ENCODE assay signal across 17 mouse cellular contexts in genomic region chr1:64521734-64522133, GRCm38 (mm10). TPM values are rescaled to one million over a fixed set of nuclear protein-coding genes. Genes with fewer than 3 reads are reported as not detected.
DNase-seq lines count a peak whose midpoint lies in the region; ATAC-seq lines count a peak whose summit lies in the region.
"Had no signal": no experiment of that assay in that cellular context is flagged by ENCODE, and none has a peak within 500 bp of the region (broad histone marks: within the 10 kb centered on the region; RNA-seq: fewer than 3 reads in every experiment).

No protein-coding gene starts in this region.

- peak; percentile 29; the same call in 1 of the 2 replicates for ATAC-seq in frontal cortex, adult (ENCODE audit: low TSS enrichment)
- no peak for ATAC-seq in heart, embryonic 16.5 days (replicated peaks; ENCODE audit: extremely low read depth, insufficient read depth, low FRiP score)
- ATAC-seq in erythroblast, adult 5-6 weeks (replicated peaks; ENCODE audit: low FRiP score, poor library complexity, severe bottlenecking) = no peak
- no peak for ATAC-seq in kidney, embryonic 16.5 days (ENCODE audit: low FRiP score, low TSS enrichment)
- ATAC-seq: forebrain, embryonic 14.5 days; midbrain, embryonic 16.5 days had no signal

- WGBS in heart, embryonic 16.5 days = 43% methylated on average over 3 of the region's 3 CpGs
- whole genome bisulfite sequencing in kidney, embryonic 16.5 days = 51% methylated on average over 3 of the region's 3 CpGs

- H3K4me3 ChIP-seq in heart, embryonic 16.5 days (ENCODE audit: low read length) = no peak overlapping the region
- no peak overlapping the region for H3K4me3 ChIP-seq in kidney, embryonic 16.5 days (ENCODE audit: low read length)
- H3K4me3 ChIP-seq: erythroblast, embryonic 14.5 days had no signal

- H3K4me1 ChIP-seq in heart, embryonic 16.5 days (ENCODE audit: control insufficient read depth, insufficient read depth, low read length) = peaks cover 25% of the 10 kb centered on the region
- no peaks in the 10 kb centered on the region for H3K4me1 ChIP-seq in kidney, embryonic 16.5 days (ENCODE audit: insufficient read depth, low read length)

- no peaks in the 10 kb centered on the region for H3K27me3 ChIP-seq in heart, embryonic 16.5 days (ENCODE audit: control insufficient read depth, insufficient read depth, low read length)
- H3K27me3 ChIP-seq in kidney, embryonic 16.5 days (ENCODE audit: insufficient read depth, low read length) = no peaks in the 10 kb centered on the region

- H3K9ac ChIP-seq in heart, embryonic 16.5 days (ENCODE audit: low read length) = no peak overlapping the region
- H3K9ac ChIP-seq in kidney, embryonic 16.5 days (replicated peaks; ENCODE audit: low read length) = no peak overlapping the region

- peak overlapping the region; percentile 88 for H3K27ac ChIP-seq in heart, embryonic 16.5 days (ENCODE audit: low read length)
- no peak overlapping the region for H3K27ac ChIP-seq in kidney, embryonic 16.5 days (ENCODE audit: low read length)

- DNase-seq in frontal cortex, adult 2 months (ENCODE audit: extremely low spot score in 1 of 2, low spot score in 1 of 2) = no peak
- DNase-seq in heart, adult 8-10 months (ENCODE audit: low spot score) = no peak
- DNase-seq in NIH3T3 (ENCODE audit: low read depth) = peak; percentile 48
- DNase-seq in forelimb bud, embryonic 11.5 days (ENCODE audit: low read depth, low spot score) = peak; percentile 16
- DNase-seq: adrenal gland, postnatal 14 days; gastrocnemius, postnatal 14 days; kidney, adult 2 months; lung, postnatal 10 days; thymus, adult 18-20 months had no signal

- no peak overlapping the region for H3K4me2 ChIP-seq in heart, embryonic 16.5 days (ENCODE audit: low read depth, low read length)
- no peak overlapping the region for H3K4me2 ChIP-seq in kidney, embryonic 16.5 days (replicated peaks; ENCODE audit: low read depth, low read length)
- H3K4me2 ChIP-seq: liver, embryonic 11.5 days had no signal

- no peaks in the 10 kb centered on the region for H3K36me3 ChIP-seq in heart, embryonic 16.5 days (ENCODE audit: control insufficient read depth, insufficient read depth)
- no peaks in the 10 kb centered on the region for H3K36me3 ChIP-seq in kidney, embryonic 16.5 days (ENCODE audit: insufficient read depth, low read length)

- no peaks in the 10 kb centered on the region for H3K9me3 ChIP-seq in heart, embryonic 16.5 days (replicated peaks; ENCODE audit: control insufficient read depth, low read length)
- no peaks in the 10 kb centered on the region for H3K9me3 ChIP-seq in kidney, embryonic 16.5 days (ENCODE audit: low read length)

RNA-seq across cellular contexts. Expression of gene Creb1, which starts 10.7 kb away (rescaled TPM):
- polyA plus RNA-seq in frontal cortex, adult 2 months (2012; rRNA removed) = 17.4 and 17.5 TPM in 2 replicates
- polyA plus RNA-seq in heart, embryonic 16.5 days (2015; fragmentation: Nextera tagmentation; extraction: Ambion mirVana) = 21.0 and 24.0 TPM in 2 replicates
- total RNA-seq in heart, adult 8-10 months (2022) = 10 to 100 TPM; 21.4 to 31.2 (median 22.8) TPM
- 20.6 and 34.9 TPM in 2 replicates for total RNA-seq in erythroblast, adult 5-6 weeks (2015; ENCODE audit: low replicate concordance)
- total RNA-seq in erythroblast, adult 5-6 weeks (2017; ENCODE audit: low replicate concordance) = 18.1 and 42.5 TPM in 2 replicates
- 35.2 and 36.5 TPM in 2 replicates for polyA plus RNA-seq in kidney, embryonic 16.5 days (2015; fragmentation: Nextera tagmentation; extraction: Ambion mirVana)

Comparison
In these comparisons a context has a peak if more than half of its experiments do, and no peak if none do; other contexts are left out.
1. DNase-seq: peak in NIH3T3 (single experiment) and forelimb bud, embryonic 11.5 days (single experiment); none in frontal cortex, adult 2 months (0 of 2) and heart, adult 8-10 months (single experiment).